Mouse (Mus musculus) stomach, embryonic 14.5 days (tissue): ENCODE results near the gene Opn4. TPM values are rescaled to one million over a fixed set of nuclear protein-coding genes. Genes with fewer than 3 reads are reported as not detected.

Experiments used
- ATAC-seq: fragments of 200-750 bp; cut with Nextera tagmentation; 2 replicates; pipeline ENCODE4 v1.8.0; 2017; ENCODE audit warnings: low read depth, moderate TSS enrichment; ENCODE audit not compliant: insufficient number of reproducible peaks, insufficient read depth, low FRiP score
- H3K27ac ChIP-seq: fragments of 300-500 bp; sonication (generic); 2 replicates; pipeline ENCODE4 v1.5.1; 2014; ENCODE audit warnings: mild to moderate bottlenecking, low read length, moderate library complexity, mixed read lengths
- H3K27me3 ChIP-seq: fragments of 300-500 bp; sonication (generic); 2 replicates; pipeline ENCODE4 v1.6.1; 2014; ENCODE audit warnings: low read length, control low read depth, mixed read lengths; ENCODE audit not compliant: control insufficient read depth, insufficient read depth
- H3K36me3 ChIP-seq: fragments of 300-500 bp; sonication (generic); 2 replicates; pipeline ENCODE4 v1.6.1; 2014; ENCODE audit warnings: mild to moderate bottlenecking, control low read depth, low read length, moderate library complexity, mixed read lengths; ENCODE audit not compliant: control insufficient read depth, insufficient read depth
- H3K4me1 ChIP-seq: fragments of 300-500 bp; sonication (generic); 2 replicates; pipeline ENCODE4 v1.6.1; 2014; ENCODE audit warnings: low read length, control low read depth, mixed read lengths; ENCODE audit not compliant: control insufficient read depth, insufficient read depth
- H3K4me2 ChIP-seq: fragments of 300-500 bp; sonication (generic); replicated peaks from 2 replicates; pipeline ENCODE4 v1.6.1; 2014; ENCODE audit warnings: low read depth, low read length, control low read depth
- H3K4me3 ChIP-seq: fragments of 300-500 bp; sonication (generic); 2 replicates; pipeline ENCODE4 v1.5.1; 2014; ENCODE audit warnings: low read depth, low read length, control low read depth
- H3K9ac ChIP-seq: fragments of 300-500 bp; sonication (generic); replicated peaks from 2 replicates; pipeline ENCODE4 v1.6.1; 2014; ENCODE audit warnings: low read depth, mild to moderate bottlenecking, control low read depth, low read length, moderate library complexity, mixed read lengths
- H3K9me3 ChIP-seq: fragments of 300-500 bp; sonication (generic); 2 replicates; pipeline ENCODE4 v1.6.1; 2016; ENCODE audit warnings: low read depth, low read length, control low read depth; ENCODE audit not compliant: control insufficient read depth
- WGBS: fragments of 180-500 bp; shearing (Covaris S2); extraction: QIAGEN DNeasy Blood & Tissue Kit; methylation state at CpG from one replicate; pipeline ENCODE4 v1.1.7; 2014; 5-methylcytosine and 5-hydroxymethylcytosine counted together
- polyA plus RNA-seq: library from polyadenylated mRNA; unstranded; fragments of >200 nt; fragmentation: Nextera tagmentation; extraction: Ambion mirVana; gene quantifications from 2 replicates; pipeline ENCODE4 v1.2.1, GENCODE M21; 2014

Opn4 gene
- not detected in 2 replicates for polyA plus RNA-seq

GRCm38 (mm10) chr14:34599941-34600340 lies at the start of gene Opn4:
TSS of gene Opn4 (minus strand) at chr14:34600142.
- no peaks in the 10 kb centered on the region for H3K9me3 ChIP-seq
- no peak within 1 kb of the TSS for H3K9ac ChIP-seq
- no peak for ATAC-seq
- H3K27me3 ChIP-seq: no peaks in the 10 kb centered on the region
- H3K4me1 ChIP-seq: no peaks in the 10 kb centered on the region
- H3K4me2 ChIP-seq: no peak within 1 kb of the TSS
- H3K36me3 ChIP-seq: no peaks in the 10 kb centered on the region
- 94% methylated on average over 8 of the region's 8 CpGs for WGBS
- H3K27ac ChIP-seq: no peak within 1 kb of the TSS
- H3K4me3 ChIP-seq: no peak within 1 kb of the TSS

GRCm38 (mm10) chr14:34647870-34648475 lies 48.0 kb upstream of the Opn4 start:
- H3K9ac ChIP-seq: no peak overlapping the region
- no peaks in the 10 kb centered on the region for H3K9me3 ChIP-seq
- H3K27ac ChIP-seq: no peak overlapping the region
- no peaks in the 10 kb centered on the region for H3K4me1 ChIP-seq
- ATAC-seq: no peak
- no peak overlapping the region for H3K4me3 ChIP-seq
- H3K36me3 ChIP-seq: no peaks in the 10 kb centered on the region
- no peak overlapping the region for H3K4me2 ChIP-seq
- WGBS: 74% methylated on average over 8 of the region's 8 CpGs
- no peaks in the 10 kb centered on the region for H3K27me3 ChIP-seq

- no peaks in the 10 kb centered on the region for H3K9me3 ChIP-seq
- WGBS: 72% methylated on average over 7 of the region's 7 CpGs
These were observed 44.2 kb upstream of the Opn4 start for GRCm38 (mm10) chr14:34644140-34644539.

GRCm38 (mm10) chr14:34635721-34636120 lies 35.8 kb upstream of the Opn4 start:
- 77% methylated on average over 6 of the region's 6 CpGs for WGBS

More at GRCm38 (mm10) chr14:34644140-34644539, 44.2 kb upstream of the Opn4 start:
- Histone ChIP-seq H3K27ac (no peak overlapping the region), H3K36me3 (no peaks in the 10 kb centered on the region), H3K4me2 (no peak overlapping the region), H3K4me3 (no peak overlapping the region), H3K4me1 (no peaks in the 10 kb centered on the region), H3K9ac (no peak overlapping the region), H3K27me3 (no peaks in the 10 kb centered on the region)
- no peak for ATAC-seq

GRCm38 (mm10) chr14:34635192-34635591 lies 35.2 kb upstream of the Opn4 start:
- WGBS: 32% methylated on average over 7 of the region's 7 CpGs
- no peak overlapping the region for H3K4me2 ChIP-seq
- H3K27ac ChIP-seq: no peak overlapping the region
- ATAC-seq: no peak
- H3K27me3 ChIP-seq: no peaks in the 10 kb centered on the region
- H3K4me3 ChIP-seq: no peak overlapping the region
- H3K9ac ChIP-seq: no peak overlapping the region
- H3K36me3 ChIP-seq: no peaks in the 10 kb centered on the region
- H3K4me1 ChIP-seq: no peaks in the 10 kb centered on the region
- H3K9me3 ChIP-seq: no peaks in the 10 kb centered on the region

More at GRCm38 (mm10) chr14:34635721-34636120, 35.8 kb upstream of the Opn4 start:
- H3K9me3 ChIP-seq: no peaks in the 10 kb centered on the region
- H3K4me2 ChIP-seq: no peak overlapping the region
- no peaks in the 10 kb centered on the region for H3K4me1 ChIP-seq
- no peak overlapping the region for H3K4me3 ChIP-seq
- H3K27me3 ChIP-seq: no peaks in the 10 kb centered on the region
- H3K9ac ChIP-seq: no peak overlapping the region
- no peak for ATAC-seq
- no peak overlapping the region for H3K27ac ChIP-seq
- no peaks in the 10 kb centered on the region for H3K36me3 ChIP-seq

GRCm38 (mm10) chr14:34632722-34633448 lies 32.9 kb upstream of the Opn4 start:
- H3K36me3 ChIP-seq: no peaks in the 10 kb centered on the region
- no peak overlapping the region for H3K4me2 ChIP-seq
- H3K4me1 ChIP-seq: no peaks in the 10 kb centered on the region
- H3K27me3 ChIP-seq: no peaks in the 10 kb centered on the region
- WGBS: 65% methylated on average over 10 of the region's 10 CpGs
- H3K9ac ChIP-seq: no peak overlapping the region
- no peaks in the 10 kb centered on the region for H3K9me3 ChIP-seq
- no peak overlapping the region for H3K27ac ChIP-seq
- H3K4me3 ChIP-seq: no peak overlapping the region
- no peak for ATAC-seq

- WGBS: 76% methylated on average over 7 of the region's 7 CpGs
- no peaks in the 10 kb centered on the region for H3K4me1 ChIP-seq
- no peak overlapping the region for H3K4me3 ChIP-seq
- H3K9me3 ChIP-seq: no peaks in the 10 kb centered on the region
- ATAC-seq: no peak
- H3K9ac ChIP-seq: no peak overlapping the region
- no peak overlapping the region for H3K4me2 ChIP-seq
- no peaks in the 10 kb centered on the region for H3K27me3 ChIP-seq
- no peaks in the 10 kb centered on the region for H3K36me3 ChIP-seq
- H3K27ac ChIP-seq: no peak overlapping the region
These were observed 26.9 kb upstream of the Opn4 start for GRCm38 (mm10) chr14:34626824-34627223.

- no peaks in the 10 kb centered on the region for H3K9me3 ChIP-seq
- ATAC-seq: no peak
- no peak overlapping the region for H3K4me3 ChIP-seq
- H3K27ac ChIP-seq: no peak overlapping the region
- H3K4me1 ChIP-seq: no peaks in the 10 kb centered on the region
- H3K4me2 ChIP-seq: no peak overlapping the region
- no peaks in the 10 kb centered on the region for H3K36me3 ChIP-seq
- WGBS: 67% methylated on average over 16 of the region's 16 CpGs
- H3K9ac ChIP-seq: no peak overlapping the region
- no peaks in the 10 kb centered on the region for H3K27me3 ChIP-seq
These were observed 23.7 kb upstream of the Opn4 start for GRCm38 (mm10) chr14:34623531-34624210.
